Mouse (Mus musculus): Measurements from ENCODE around the gene Tldc1.

Tldc1 gene

GRCm38 (mm10) chr8:119719011-119719501, 59.2 kb downstream of the Tldc1 start:
- no peak for DNase-seq (ENCODE audit: low spot score)

- DNase-seq (ENCODE audit: low spot score), result no peak
Measured at GRCm38 (mm10) chr8:119717765-119718164, 60.5 kb downstream of the Tldc1 start.

GRCm38 (mm10) chr8:119716730-119717299, 61.4 kb downstream of the Tldc1 start:
- no peak for DNase-seq (ENCODE audit: low spot score)

GRCm38 (mm10) chr8:119715221-119715620, 63.0 kb downstream of the Tldc1 start:
- no peak for DNase-seq (ENCODE audit: low spot score)

GRCm38 (mm10) chr8:119713421-119713820, 64.8 kb downstream of the Tldc1 start:
- no peak for DNase-seq (ENCODE audit: low spot score)

GRCm38 (mm10) chr8:119712226-119712625, 66.0 kb downstream of the Tldc1 start:
- no peak for DNase-seq (ENCODE audit: low spot score)

All from urinary bladder, postnatal 10 days (tissue).